In genomic region chr9:86549637-86550162, GRCm38 (mm10) we compare ENCODE assay signal across 24 mouse cellular contexts. TPM values are rescaled to one million over a fixed set of nuclear protein-coding genes. Genes with fewer than 3 reads are reported as not detected.
DNase-seq lines count a peak whose midpoint lies in the region; ATAC-seq lines count a peak whose summit lies in the region.
"Had no signal": no experiment of that assay in that cellular context is flagged by ENCODE, and none has a peak within 500 bp of the region (broad histone marks: within the 10 kb centered on the region; RNA-seq: fewer than 3 reads in every experiment).

No protein-coding gene starts in this region.

- no peaks in the 10 kb centered on the region for H3K9me3 ChIP-seq in kidney, embryonic 16.5 days (ENCODE audit: low read length)
- H3K9me3 ChIP-seq in limb, embryonic 11.5 days (ENCODE audit: control insufficient read depth, low read length) = no peaks in the 10 kb centered on the region
- no peaks in the 10 kb centered on the region for H3K9me3 ChIP-seq in limb, embryonic 10.5 days (replicated peaks)
- no peaks in the 10 kb centered on the region for H3K9me3 ChIP-seq in liver, embryonic 15.5 days (replicated peaks)
- no peaks in the 10 kb centered on the region for H3K9me3 ChIP-seq in liver, embryonic 12.5 days (replicated peaks)
- H3K9me3 ChIP-seq: forebrain, embryonic 10.5 days; forebrain, embryonic 13.5 days; heart, embryonic 10.5 days; heart, embryonic 13.5 days had no signal

- WGBS in kidney, embryonic 16.5 days = 86% methylated on average over 5 of the region's 5 CpGs
- WGBS in limb, embryonic 11.5 days = 91% methylated on average over 5 of the region's 5 CpGs
- WGBS in limb, embryonic 10.5 days = 90% methylated on average over 5 of the region's 5 CpGs
- WGBS in liver, embryonic 15.5 days (ENCODE audit: insufficient replicate concordance) = 66% methylated on average over 5 of the region's 5 CpGs
- WGBS in liver, embryonic 12.5 days (ENCODE audit: insufficient replicate concordance) = 70% methylated on average over 5 of the region's 5 CpGs

- no peaks in the 10 kb centered on the region for H3K27me3 ChIP-seq in kidney, embryonic 16.5 days (ENCODE audit: insufficient read depth, low read length)
- no peaks in the 10 kb centered on the region for H3K27me3 ChIP-seq in limb, embryonic 11.5 days (ENCODE audit: control insufficient read depth, insufficient read depth, low read length)
- no peaks in the 10 kb centered on the region for H3K27me3 ChIP-seq in limb, embryonic 10.5 days (ENCODE audit: low read depth, poor library complexity, severe bottlenecking)
- H3K27me3 ChIP-seq in liver, embryonic 15.5 days = no peaks in the 10 kb centered on the region
- H3K27me3 ChIP-seq in liver, embryonic 12.5 days (replicated peaks) = no peaks in the 10 kb centered on the region
- H3K27me3 ChIP-seq: forebrain, embryonic 13.5 days; heart, embryonic 13.5 days had no signal

- H3K4me3 ChIP-seq in kidney, embryonic 16.5 days (ENCODE audit: low read length) = no peak overlapping the region
- no peak overlapping the region for H3K4me3 ChIP-seq in limb, embryonic 11.5 days (ENCODE audit: low read depth, low read length)
- H3K4me3 ChIP-seq in limb, embryonic 10.5 days = no peak overlapping the region
- no peak overlapping the region for H3K4me3 ChIP-seq in liver, embryonic 15.5 days (replicated peaks)
- no peak overlapping the region for H3K4me3 ChIP-seq in liver, embryonic 12.5 days
- H3K4me3 ChIP-seq: forebrain, embryonic 10.5 days; forebrain, embryonic 13.5 days; heart, embryonic 10.5 days; heart, embryonic 13.5 days had no signal

- DNase-seq in heart, adult 11 months = peak; percentile 34
- DNase-seq in heart, adult 9 months (ENCODE audit: low spot score in 2 of 2) = no peak
- no peak for DNase-seq in kidney, adult 11 months
- peak; percentile 13 for DNase-seq in limb, embryonic 11.5 days (ENCODE audit: low spot score)
- no peak for DNase-seq in limb, embryonic 10.5 days (ENCODE audit: low spot score)
- DNase-seq: adrenal gland, adult 8-10 months; adrenal gland, postnatal 36 days; cerebellum, adult 18-20 months; cerebellum, adult 9-10 months; cerebellum, postnatal 14 days; gastrocnemius, postnatal 14 days; heart, adult 18-20 months; heart, postnatal 14 days; heart, postnatal 4 days had no signal

- H3K9ac ChIP-seq in kidney, embryonic 16.5 days (replicated peaks; ENCODE audit: low read length) = no peak overlapping the region
- H3K9ac ChIP-seq in limb, embryonic 11.5 days (ENCODE audit: low read length) = no peak overlapping the region
- no peak overlapping the region for H3K9ac ChIP-seq in liver, embryonic 15.5 days
- H3K9ac ChIP-seq in liver, embryonic 12.5 days = no peak overlapping the region
- H3K9ac ChIP-seq: forebrain, embryonic 13.5 days; heart, embryonic 13.5 days; hindbrain, embryonic 14.5 days had no signal

- no peaks in the 10 kb centered on the region for H3K4me1 ChIP-seq in kidney, embryonic 16.5 days (ENCODE audit: insufficient read depth, low read length)
- H3K4me1 ChIP-seq in limb, embryonic 11.5 days (ENCODE audit: control insufficient read depth, insufficient read depth, low read length) = no peaks in the 10 kb centered on the region
- H3K4me1 ChIP-seq in limb, embryonic 10.5 days = no peaks in the 10 kb centered on the region
- no peaks in the 10 kb centered on the region for H3K4me1 ChIP-seq in liver, embryonic 15.5 days (replicated peaks)
- H3K4me1 ChIP-seq in liver, embryonic 12.5 days = no peaks in the 10 kb centered on the region
- H3K4me1 ChIP-seq: forebrain, embryonic 10.5 days; forebrain, embryonic 13.5 days; heart, embryonic 10.5 days; heart, embryonic 13.5 days had no signal

- peaks cover 38% of the 10 kb centered on the region; the same call in 1 of the 2 replicates for H3K36me3 ChIP-seq in kidney, embryonic 16.5 days (ENCODE audit: insufficient read depth, low read length)
- H3K36me3 ChIP-seq in limb, embryonic 11.5 days (ENCODE audit: control insufficient read depth, insufficient read depth, low read length) = peaks cover 6% of the 10 kb centered on the region; the same call in 1 of the 2 replicates
- peaks cover 71% of the 10 kb centered on the region for H3K36me3 ChIP-seq in limb, embryonic 10.5 days
- peaks cover 45% of the 10 kb centered on the region for H3K36me3 ChIP-seq in liver, embryonic 15.5 days (replicated peaks)
- peaks cover 68% of the 10 kb centered on the region for H3K36me3 ChIP-seq in liver, embryonic 12.5 days

- no peak overlapping the region for H3K27ac ChIP-seq in kidney, embryonic 16.5 days (ENCODE audit: low read length)
- no peak overlapping the region for H3K27ac ChIP-seq in limb, embryonic 11.5 days (replicated peaks; ENCODE audit: low read depth, low read length)
- H3K27ac ChIP-seq in limb, embryonic 10.5 days = no peak overlapping the region
- H3K27ac ChIP-seq in liver, embryonic 15.5 days (replicated peaks) = no peak overlapping the region
- H3K27ac ChIP-seq in liver, embryonic 12.5 days = no peak overlapping the region
- H3K27ac ChIP-seq: forebrain, embryonic 10.5 days; forebrain, embryonic 13.5 days; heart, embryonic 10.5 days; heart, embryonic 13.5 days; hindbrain, embryonic 14.5 days had no signal

- H3K4me2 ChIP-seq in kidney, embryonic 16.5 days (replicated peaks; ENCODE audit: low read depth, low read length) = no peak overlapping the region
- H3K4me2 ChIP-seq in limb, embryonic 11.5 days (ENCODE audit: low read depth, severe bottlenecking) = no peak overlapping the region
- H3K4me2 ChIP-seq in liver, embryonic 15.5 days = no peak overlapping the region
- H3K4me2 ChIP-seq in liver, embryonic 12.5 days = no peak overlapping the region
- H3K4me2 ChIP-seq: forebrain, embryonic 13.5 days; heart, embryonic 13.5 days; hindbrain, embryonic 14.5 days had no signal

- ATAC-seq in kidney, embryonic 16.5 days (ENCODE audit: low FRiP score, low TSS enrichment) = peak; percentile 81
- no peak for ATAC-seq in limb, embryonic 11.5 days (ENCODE audit: insufficient number of reproducible peaks, low FRiP score, low TSS enrichment, low read depth)
- peak; percentile 40; the same call in 1 of the 2 replicates for ATAC-seq in liver, embryonic 15.5 days (ENCODE audit: insufficient read depth)
- no peak for ATAC-seq in liver, embryonic 12.5 days
- ATAC-seq: activated CD4-positive, CD25-positive, alpha-beta regulatory T cell, adult 4 months; forebrain, embryonic 13.5 days; forebrain, embryonic 16.5 days had no signal

RNA-seq across cellular contexts. Expression of gene Pgm3, which starts 21.9 kb away (rescaled TPM):
- polyA plus RNA-seq in kidney, embryonic 16.5 days (2015; fragmentation: Nextera tagmentation; extraction: Ambion mirVana) = 39.3 and 42.7 TPM in 2 replicates
- polyA plus RNA-seq in limb, embryonic 11.5 days (2014; fragmentation: Nextera tagmentation; extraction: Ambion mirVana) = 30.0 and 31.9 TPM in 2 replicates
- polyA plus RNA-seq in limb, embryonic 10.5 days (2016; fragmentation: Nextera tagmentation; extraction: Ambion mirVana) = 34.2 and 37.2 TPM in 2 replicates
- 18.8 and 19.1 TPM in 2 replicates for polyA plus RNA-seq in liver, embryonic 15.5 days (2015; fragmentation: Nextera tagmentation; extraction: Ambion mirVana)
- polyA plus RNA-seq in liver, embryonic 12.5 days (2016; fragmentation: Nextera tagmentation; extraction: Ambion mirVana) = 17.4 and 17.7 TPM in 2 replicates

RNA-seq across cellular contexts. Expression of gene Rwdd2a, which starts 22.1 kb away (rescaled TPM):
- polyA plus RNA-seq in kidney, embryonic 16.5 days (2015; fragmentation: Nextera tagmentation; extraction: Ambion mirVana) = 3.8 and 4.4 TPM in 2 replicates
- polyA plus RNA-seq in limb, embryonic 11.5 days (2014; fragmentation: Nextera tagmentation; extraction: Ambion mirVana) = 1.5 and 2.2 TPM in 2 replicates
- 1.6 and 2.6 TPM in 2 replicates for polyA plus RNA-seq in limb, embryonic 10.5 days (2016; fragmentation: Nextera tagmentation; extraction: Ambion mirVana)
- 0.74 and 0.93 TPM in 2 replicates for polyA plus RNA-seq in liver, embryonic 15.5 days (2015; fragmentation: Nextera tagmentation; extraction: Ambion mirVana)
- 1.6 and 2.1 TPM in 2 replicates for polyA plus RNA-seq in liver, embryonic 12.5 days (2016; fragmentation: Nextera tagmentation; extraction: Ambion mirVana)

Comparison
In these comparisons a context has a peak if more than half of its experiments do, and no peak if none do; other contexts are left out.
1. DNase-seq: peak in heart, adult 11 months (single experiment) and limb, embryonic 11.5 days (single experiment); none in heart, adult 9 months (0 of 2), kidney, adult 11 months (single experiment) and limb, embryonic 10.5 days (single experiment).
2. ATAC-seq: peak in kidney, embryonic 16.5 days (single experiment) and liver, embryonic 15.5 days (single experiment); none in limb, embryonic 11.5 days (single experiment) and liver, embryonic 12.5 days (single experiment).